Mouse (Mus musculus) forebrain, embryonic 15.5 days (tissue): ENCODE data around the gene Snx5. TPM values are rescaled to one million over a fixed set of nuclear protein-coding genes. Genes with fewer than 3 reads are reported as not detected.

Experiments
- ATAC-seq: fragments of 200-750 bp; cut with Nextera tagmentation; replicated peaks from 2 replicates; pipeline ENCODE4 v1.8.0; 2017; ENCODE audit warnings: mild to moderate bottlenecking, moderate TSS enrichment, moderate library complexity
- H3K27ac ChIP-seq: fragments of 300-500 bp; sonication (generic); replicated peaks from 2 replicates; pipeline ENCODE4 v1.5.1; 2015; ENCODE audit warnings: mild to moderate bottlenecking, inconsistent platforms
- H3K27me3 ChIP-seq: fragments of 300-500 bp; sonication (generic); 2 replicates; pipeline ENCODE4 v1.6.1; 2015; ENCODE audit warnings: inconsistent platforms
- H3K36me3 ChIP-seq: fragments of 300-500 bp; sonication (generic); 2 replicates; pipeline ENCODE4 v1.6.1; 2015; ENCODE audit warnings: mild to moderate bottlenecking, inconsistent platforms
- H3K4me1 ChIP-seq: fragments of 300-500 bp; sonication (generic); 2 replicates; pipeline ENCODE4 v1.6.1; 2015; ENCODE audit warnings: inconsistent platforms
- H3K4me2 ChIP-seq: fragments of 300-500 bp; sonication (generic); replicated peaks from 2 replicates; pipeline ENCODE4 v1.6.1; 2015; ENCODE audit warnings: mild to moderate bottlenecking, inconsistent platforms
- H3K4me3 ChIP-seq: fragments of 300-500 bp; sonication (generic); 2 replicates; pipeline ENCODE4 v1.5.1; 2015; ENCODE audit warnings: mild to moderate bottlenecking, inconsistent platforms
- H3K9ac ChIP-seq: fragments of 300-500 bp; sonication (generic); replicated peaks from 2 replicates; pipeline ENCODE4 v1.6.1; 2015; ENCODE audit warnings: mild to moderate bottlenecking, inconsistent platforms
- H3K9me3 ChIP-seq: fragments of 300-500 bp; sonication (generic); 2 replicates; pipeline ENCODE4 v1.6.1; 2016; ENCODE audit warnings: inconsistent platforms
- WGBS: fragments of 180-500 bp; shearing (Covaris S2); methylation state at CpG from one replicate; pipeline ENCODE4 v1.1.7; 2015; ENCODE audit warnings: mixed read lengths; 5-methylcytosine and 5-hydroxymethylcytosine counted together
- polyA plus RNA-seq: library from polyadenylated mRNA; unstranded; fragments of >200 nt; fragmentation: Nextera tagmentation; extraction: Ambion mirVana; gene quantifications from 2 replicates; pipeline ENCODE4 v1.2.1, GENCODE M21; 2015

The Snx5 gene
- polyA plus RNA-seq, 1 experiment from 2014 or later: 58.8 TPM

- no peaks in the 10 kb centered on the region for H3K4me1 ChIP-seq
- no peaks in the 10 kb centered on the region for H3K27me3 ChIP-seq
- H3K4me3 ChIP-seq: no peak overlapping the region
- H3K36me3 ChIP-seq: peaks cover 3% of the 10 kb centered on the region; the same call in 1 of the 2 replicates
- H3K9ac ChIP-seq: no peak overlapping the region
- no peak overlapping the region for H3K27ac ChIP-seq
- H3K4me2 ChIP-seq: no peak overlapping the region
- 84% methylated on average over 3 of the region's 3 CpGs for WGBS
- ATAC-seq: no peak
- no peaks in the 10 kb centered on the region for H3K9me3 ChIP-seq
These were observed 9.9 kb upstream of the Snx5 start for GRCm38 (mm10) chr2:144280568-144280967.

DNA sequence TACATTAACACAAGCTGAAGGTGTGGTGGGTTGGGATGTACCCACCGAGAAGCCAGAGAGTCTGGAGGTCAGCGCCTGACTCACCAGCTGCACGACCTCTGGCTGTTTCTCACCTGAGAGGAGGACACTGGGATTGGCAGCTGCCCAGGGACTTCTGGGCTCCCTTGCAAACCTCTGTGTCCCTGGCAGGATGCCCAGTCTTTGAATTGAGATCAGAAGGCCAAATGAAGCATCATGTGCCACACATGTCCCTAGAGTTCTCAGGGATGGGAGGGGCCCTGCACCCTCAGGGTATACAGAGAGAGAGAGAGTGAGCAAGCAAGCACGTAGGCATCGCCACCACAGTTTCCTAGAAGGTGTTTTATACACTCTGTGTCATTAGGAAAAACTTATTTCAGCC is 9.0 kb upstream of the Snx5 start:
- H3K27me3 ChIP-seq: no peaks in the 10 kb centered on the region
- H3K36me3 ChIP-seq: peaks cover 3% of the 10 kb centered on the region; the same call in 1 of the 2 replicates
- no peak overlapping the region for H3K27ac ChIP-seq
- no peak overlapping the region for H3K4me3 ChIP-seq
- ATAC-seq: no peak
- H3K4me2 ChIP-seq: no peak overlapping the region
- no peaks in the 10 kb centered on the region for H3K9me3 ChIP-seq
- no peak overlapping the region for H3K9ac ChIP-seq
- H3K4me1 ChIP-seq: no peaks in the 10 kb centered on the region
- WGBS: 66% methylated on average over 5 of the region's 5 CpGs

DNA sequence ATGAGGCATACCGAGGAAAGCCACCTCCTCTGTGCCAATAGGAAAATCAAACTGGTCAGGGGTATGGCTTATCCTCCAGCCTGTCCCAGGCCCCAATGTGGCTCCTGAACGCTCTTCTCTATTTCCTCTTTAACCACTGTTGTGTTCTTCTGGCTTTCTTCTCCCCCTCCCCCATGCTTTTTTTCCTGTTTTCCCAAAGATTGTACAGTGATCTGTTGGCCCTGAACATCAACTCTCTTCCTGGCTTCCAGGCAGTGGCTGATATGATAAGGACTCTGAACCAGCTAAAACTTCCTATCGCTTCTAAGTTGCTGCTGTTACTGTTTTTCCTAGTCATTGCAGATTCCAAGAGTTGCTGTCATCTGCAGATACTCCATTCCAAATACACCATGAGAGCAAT is 6.2 kb upstream of the Snx5 start:
- 93% methylated on average over 3 of the region's 3 CpGs for WGBS
- H3K27me3 ChIP-seq: no peaks in the 10 kb centered on the region
- H3K4me3 ChIP-seq: no peak overlapping the region
- ATAC-seq: no peak
- H3K9me3 ChIP-seq: no peaks in the 10 kb centered on the region
- H3K36me3 ChIP-seq: peaks cover 3% of the 10 kb centered on the region; the same call in 1 of the 2 replicates
- no peak overlapping the region for H3K9ac ChIP-seq
- no peak overlapping the region for H3K4me2 ChIP-seq
- no peaks in the 10 kb centered on the region for H3K4me1 ChIP-seq
- H3K27ac ChIP-seq: no peak overlapping the region

DNA sequence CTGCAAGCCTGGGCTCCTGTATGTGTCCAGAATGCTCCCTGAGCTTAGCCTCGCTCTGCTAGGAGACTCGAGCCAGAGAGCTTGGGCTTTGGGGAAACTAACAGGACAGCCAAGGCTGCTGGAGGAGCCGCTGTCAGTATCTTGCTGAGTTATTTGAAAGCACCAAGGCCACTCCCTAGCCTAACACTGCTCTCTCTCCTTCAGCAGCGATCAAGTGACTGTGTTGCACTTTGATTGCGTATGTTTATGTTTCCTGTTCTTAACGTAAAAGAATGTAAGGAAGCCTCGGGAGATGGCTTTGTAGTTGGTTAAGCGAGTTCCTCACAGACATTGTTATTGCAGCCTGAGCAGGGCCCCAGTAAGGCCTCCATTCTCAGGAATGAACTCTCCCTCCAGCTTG is 4.0 kb upstream of the Snx5 start:
- no peak for ATAC-seq
- no peak overlapping the region for H3K4me2 ChIP-seq
- H3K9me3 ChIP-seq: no peaks in the 10 kb centered on the region
- peaks cover 3% of the 10 kb centered on the region; the same call in 1 of the 2 replicates for H3K36me3 ChIP-seq
- no peak overlapping the region for H3K9ac ChIP-seq
- peaks cover 4% of the 10 kb centered on the region; the same call in 1 of the 2 replicates for H3K4me1 ChIP-seq
- H3K27ac ChIP-seq: 0 out of 2 replicates have a peak overlapping the region, but pooled peaks have one; percentile 0
- WGBS: 80% methylated on average over 8 of the region's 8 CpGs
- no peaks in the 10 kb centered on the region for H3K27me3 ChIP-seq
- H3K4me3 ChIP-seq: no peak overlapping the region

DNA sequence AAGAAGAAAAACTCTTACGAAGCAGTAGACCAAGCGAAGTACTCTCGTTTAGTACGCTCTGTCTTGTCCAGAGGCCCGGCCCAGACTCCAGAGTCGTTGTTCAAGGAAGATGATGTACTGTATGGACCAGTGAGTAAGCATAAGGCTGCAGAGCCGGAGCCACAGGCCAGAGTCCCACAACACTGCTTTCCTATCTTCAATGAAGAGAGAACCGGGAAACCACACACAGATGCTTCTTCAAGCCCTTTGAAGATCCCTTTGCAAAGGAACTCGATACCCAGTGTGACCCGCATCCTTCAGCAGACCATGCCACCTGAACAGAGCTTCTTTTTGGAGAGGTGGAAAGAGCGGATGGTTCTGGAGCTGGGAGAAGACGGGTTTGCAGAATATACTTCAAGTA is 1.4 kb upstream of the Snx5 start:
- H3K4me1 ChIP-seq: peaks cover 30% of the 10 kb centered on the region
- no peak overlapping the region for H3K4me2 ChIP-seq
- H3K9me3 ChIP-seq: no peaks in the 10 kb centered on the region
- WGBS: 93% methylated on average over 12 of the region's 12 CpGs
- ATAC-seq: no peak
- H3K27me3 ChIP-seq: no peaks in the 10 kb centered on the region
- H3K36me3 ChIP-seq: no peaks in the 10 kb centered on the region; the same call in 1 of the 2 replicates
- H3K27ac ChIP-seq: no peak overlapping the region
- H3K9ac ChIP-seq: no peak overlapping the region
- H3K4me3 ChIP-seq: no peak overlapping the region

DNA sequence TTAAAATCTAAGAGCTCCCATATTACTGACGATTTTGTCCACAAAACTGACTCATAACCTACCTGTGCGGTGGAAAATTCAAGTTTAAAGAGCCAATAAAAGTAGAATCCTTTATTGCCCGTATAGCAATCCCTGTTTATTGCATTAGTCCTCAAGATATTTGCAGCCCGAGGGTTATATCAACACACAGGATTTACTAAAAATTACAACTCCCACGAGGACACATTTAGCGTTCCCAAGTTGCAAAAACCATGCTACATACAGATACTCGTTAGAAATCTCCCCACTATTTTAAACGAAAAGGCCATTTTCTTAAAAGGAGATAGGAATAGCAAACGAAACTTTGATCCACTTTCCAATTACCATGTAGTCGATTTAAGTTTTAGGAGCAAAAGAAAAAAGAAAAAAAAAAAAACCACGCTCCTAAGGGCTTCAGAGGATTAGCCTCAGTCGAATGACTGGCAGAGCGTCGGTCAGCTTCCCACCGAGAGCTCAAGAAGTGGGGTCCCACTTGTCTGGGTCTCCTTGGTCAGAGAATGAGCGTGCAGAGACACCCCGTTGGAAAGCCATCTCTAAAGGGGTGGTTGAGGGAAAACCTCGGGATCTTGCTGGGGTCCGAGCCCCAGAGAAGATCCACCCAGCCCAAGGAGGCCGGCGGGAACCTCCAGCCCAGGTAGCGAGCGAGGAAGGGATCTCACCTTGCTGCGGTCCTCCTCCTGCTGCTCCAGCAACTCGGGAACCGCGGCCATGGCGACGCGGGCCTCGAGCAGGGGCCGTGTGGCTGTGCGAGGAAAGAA is 829 bp downstream of the Snx5 start:
- Histone ChIP-seq H3K9me3 (no peaks in the 10 kb centered on the region), H3K4me1 (peaks cover 43% of the 10 kb centered on the region), H3K27ac (peak overlapping the region; percentile 93), H3K4me3 (peak overlapping the region; percentile 93), H3K9ac (peak overlapping the region; percentile 91), H3K36me3 (no peaks in the 10 kb centered on the region), H3K4me2 (peak overlapping the region; percentile 74), H3K27me3 (no peaks in the 10 kb centered on the region)
- peak; percentile 23 for ATAC-seq
- WGBS: under 1% methylated on average over 25 of the region's 33 CpGs

DNA sequence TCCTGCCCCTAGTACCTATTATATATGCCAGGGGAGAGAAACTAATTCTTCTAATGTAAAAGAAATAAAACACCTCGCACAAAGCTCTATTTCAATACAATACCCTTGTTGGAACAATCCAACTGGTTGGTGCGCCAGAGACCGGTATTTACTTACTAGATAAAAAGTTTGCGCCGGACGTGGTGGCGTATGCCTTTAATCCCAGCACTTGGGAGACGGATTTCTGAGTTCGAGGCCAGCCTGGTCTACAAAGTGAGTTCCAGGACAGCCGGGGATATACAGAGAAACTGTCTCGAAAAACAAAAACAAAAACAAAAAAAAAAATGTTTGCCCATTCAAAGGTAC is 1.4 kb downstream of the Snx5 start:
- under 1% methylated on average over 11 of the region's 11 CpGs for WGBS
- Histone ChIP-seq H3K9me3 (no peaks in the 10 kb centered on the region), H3K4me1 (peaks cover 43% of the 10 kb centered on the region), H3K4me3 (peak overlapping the region; percentile 93), H3K27ac (no peak overlapping the region), H3K36me3 (no peaks in the 10 kb centered on the region), H3K4me2 (peak overlapping the region; percentile 74), H3K27me3 (no peaks in the 10 kb centered on the region), H3K9ac (peak overlapping the region; percentile 91)
- ATAC-seq: no peak

DNA sequence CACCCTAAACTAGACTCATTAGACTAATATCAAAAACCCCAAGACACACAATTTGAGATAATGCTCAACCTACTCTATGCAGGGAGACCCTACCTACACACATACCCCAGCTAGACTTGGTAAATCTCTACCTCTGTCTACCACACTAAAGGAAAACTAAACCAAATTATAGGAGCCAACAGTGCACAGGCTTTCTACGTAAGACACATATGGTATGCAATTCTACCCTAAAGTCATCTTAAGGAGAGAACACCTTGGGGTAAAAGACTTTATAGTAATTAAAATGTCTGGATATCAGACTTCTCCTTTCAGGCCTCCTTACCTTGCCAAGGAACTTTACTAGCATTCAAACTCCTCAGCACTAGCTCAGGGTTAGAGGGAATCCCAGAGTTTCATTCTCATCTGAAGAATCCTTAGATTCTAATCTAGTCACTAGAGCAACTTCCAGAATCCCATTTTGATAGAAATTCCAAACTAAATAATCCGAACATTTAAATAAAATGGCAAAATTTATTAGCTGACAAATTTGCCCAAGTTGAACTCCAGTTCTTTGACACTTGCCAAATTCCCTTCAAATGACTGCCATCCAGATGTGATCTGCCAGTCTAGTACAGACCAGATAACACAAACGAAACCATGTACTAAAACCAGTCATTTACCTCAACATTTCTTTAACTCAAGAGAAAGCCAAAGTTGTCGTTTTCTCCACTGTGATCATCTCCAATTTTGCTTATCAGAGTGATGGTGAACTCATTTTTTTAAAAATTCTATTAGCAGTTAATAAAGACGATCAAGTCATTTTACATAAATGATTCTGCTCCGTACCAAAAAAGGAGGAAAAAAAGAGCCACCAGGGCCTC is 2.0 kb downstream of the Snx5 start:
- 5% methylated on average over 6 of the region's 6 CpGs for WGBS
- Histone ChIP-seq H3K9ac (peak overlapping the region; percentile 91), H3K36me3 (no peaks in the 10 kb centered on the region), H3K4me2 (peak overlapping the region; percentile 74), H3K9me3 (no peaks in the 10 kb centered on the region), H3K27me3 (no peaks in the 10 kb centered on the region), H3K4me3 (peak overlapping the region; percentile 93), H3K4me1 (peaks cover 43% of the 10 kb centered on the region), H3K27ac (no peak overlapping the region)
- ATAC-seq: no peak

DNA sequence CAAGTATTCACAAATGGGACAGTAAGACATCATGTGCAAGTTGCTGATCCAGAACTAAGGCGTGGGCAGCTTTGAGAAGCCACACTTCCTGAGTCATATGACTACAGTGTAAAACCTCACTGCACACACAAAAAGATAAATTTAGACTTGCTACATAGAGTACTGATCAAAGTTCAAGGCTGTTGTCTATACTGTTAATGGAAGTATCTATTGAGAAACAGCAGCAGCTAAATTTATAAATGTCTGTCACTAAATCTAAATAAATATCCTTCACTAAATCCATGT is 3.0 kb downstream of the Snx5 start:
- Histone ChIP-seq H3K4me1 (peaks cover 43% of the 10 kb centered on the region), H3K27ac (no peak overlapping the region), H3K36me3 (no peaks in the 10 kb centered on the region), H3K4me3 (no peak overlapping the region), H3K9me3 (no peaks in the 10 kb centered on the region), H3K9ac (no peak overlapping the region), H3K4me2 (no peak overlapping the region), H3K27me3 (no peaks in the 10 kb centered on the region)
- ATAC-seq: no peak
- 50% methylated on average over 1 of the region's 1 CpGs for WGBS

GRCm38 (mm10) chr2:144267004-144267730 is 3.5 kb downstream of the Snx5 start:
- no peak overlapping the region for H3K9ac ChIP-seq
- H3K9me3 ChIP-seq: no peaks in the 10 kb centered on the region
- no peaks in the 10 kb centered on the region for H3K27me3 ChIP-seq
- H3K27ac ChIP-seq: no peak overlapping the region
- H3K4me2 ChIP-seq: no peak overlapping the region
- ATAC-seq: no peak
- WGBS: 58% methylated on average over 5 of the region's 5 CpGs
- H3K36me3 ChIP-seq: no peaks in the 10 kb centered on the region
- H3K4me1 ChIP-seq: peaks cover 43% of the 10 kb centered on the region
- no peak overlapping the region for H3K4me3 ChIP-seq

DNA sequence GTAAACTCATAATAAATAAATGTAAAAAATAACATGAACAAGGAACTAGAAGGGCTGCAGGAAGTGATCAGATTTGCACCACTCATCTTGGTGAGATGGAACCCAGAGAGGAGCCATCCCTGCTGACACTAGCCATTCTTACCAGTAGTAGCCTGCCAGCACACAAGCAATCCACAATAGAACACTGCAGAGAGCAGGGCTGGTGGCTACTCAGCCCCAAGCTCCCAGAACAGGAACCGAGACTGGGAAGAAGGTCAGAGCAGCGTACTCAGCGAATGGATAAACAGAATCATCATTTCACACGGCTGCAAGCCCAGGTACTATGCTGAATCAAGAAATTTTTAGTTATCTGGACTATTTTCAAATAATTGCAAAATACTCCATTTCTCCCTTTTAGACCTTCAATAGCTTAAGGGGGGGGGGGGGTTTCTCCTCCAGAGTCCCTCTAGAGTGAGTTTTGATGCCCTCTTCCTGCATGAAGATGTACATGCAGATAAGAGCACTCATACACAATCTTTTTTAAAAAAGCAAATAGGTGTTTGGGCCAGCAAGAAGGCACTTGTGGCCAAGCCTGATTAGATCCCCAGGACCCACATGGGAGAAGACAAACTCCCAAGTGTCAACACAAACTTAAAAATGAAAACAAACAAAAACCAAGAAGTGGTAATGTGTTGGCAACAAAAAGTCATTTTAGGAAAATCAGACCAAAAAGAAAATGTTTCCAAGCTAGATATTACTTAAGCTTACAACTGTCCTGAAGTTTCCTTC is 4.6 kb downstream of the Snx5 start:
- WGBS: 43% methylated on average over 4 of the region's 4 CpGs
- Histone ChIP-seq H3K9me3 (no peaks in the 10 kb centered on the region), H3K4me3 (no peak overlapping the region), H3K27me3 (no peaks in the 10 kb centered on the region), H3K9ac (no peak overlapping the region), H3K4me1 (peaks cover 41% of the 10 kb centered on the region), H3K4me2 (no peak overlapping the region), H3K36me3 (no peaks in the 10 kb centered on the region), H3K27ac (no peak overlapping the region)
- ATAC-seq: no peak
